Mouse (Mus musculus) kidney, adult 2 months (tissue): Measurements from ENCODE around the gene Ran.

ENCODE experiments used
- CTCF ChIP-seq: fragments of 200-500 bp; conservative IDR thresholded peaks from 2 replicates; pipeline ENCODE4 v1.5.1; 2011; ENCODE audit warnings: low read depth, mild to moderate bottlenecking, control low read depth, low read length, moderate library complexity, mixed read lengths; ENCODE audit not compliant: insufficient read depth, insufficient read length
- POLR2A ChIP-seq: fragments of 200-500 bp; IDR thresholded peaks from one replicate; pipeline ENCODE4 v1.6.1; 2011; ENCODE audit warnings: low read depth, low read length, control low read depth

DNA sequence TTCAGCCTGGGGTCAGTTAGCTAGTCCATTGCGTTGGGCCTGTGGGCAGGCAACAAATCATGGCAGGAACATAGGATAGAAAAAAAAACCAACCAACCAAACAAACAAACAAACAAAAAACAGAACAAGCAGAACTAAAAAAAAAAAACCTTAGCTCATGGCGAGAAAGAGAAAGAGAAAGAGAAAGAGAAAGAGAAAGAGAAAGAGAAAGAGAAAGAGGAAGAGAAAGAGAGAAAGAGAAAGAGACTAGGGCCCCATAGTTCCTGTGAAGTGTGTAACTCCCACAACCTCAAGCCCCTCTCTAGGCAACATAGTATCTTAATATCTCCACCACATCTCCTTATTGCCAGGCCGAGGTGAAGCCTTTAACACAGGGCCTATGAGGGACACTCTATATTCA, 3.5 kb upstream of the Ran start:
- TF ChIP-seq POLR2A (no peak), CTCF (no peak)
